In the genomic region with DNA sequence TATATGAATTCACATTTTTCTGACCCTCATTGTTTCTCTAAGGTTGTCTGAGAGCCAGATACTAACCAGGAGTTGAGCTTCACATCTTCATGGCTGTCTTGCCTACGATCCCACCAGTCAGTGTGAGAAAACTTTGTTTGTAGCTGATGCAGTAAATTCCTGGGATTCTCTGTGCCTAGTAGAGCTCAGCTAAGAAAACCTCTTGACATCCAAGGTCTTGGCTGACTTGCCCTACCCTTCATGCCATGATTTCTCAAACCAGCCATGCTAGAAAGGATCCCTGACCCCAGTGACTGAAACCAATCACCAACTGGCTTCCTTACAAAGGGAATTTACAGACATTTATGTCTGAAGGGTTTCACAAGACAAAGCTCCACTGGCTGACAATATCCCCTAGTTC, we compare ENCODE assay signal across 19 mouse cellular contexts.
"Had no signal": no experiment of that assay in that cellular context is flagged by ENCODE, and none has a peak within 500 bp of the region (broad histone marks: within the 10 kb centered on the region; RNA-seq: fewer than 3 reads in every experiment).

No protein-coding gene starts in this region.

- H3K27ac ChIP-seq: intestine, embryonic 15.5 days; limb, embryonic 12.5 days; liver, embryonic 14.5 days; macrophage; midbrain, embryonic 12.5 days; midbrain, embryonic 15.5 days; neural tube, embryonic 12.5 days; neural tube, embryonic 15.5 days; stomach, embryonic 15.5 days had no signal

- ATAC-seq: intestine, embryonic 15.5 days; liver, postnatal 0 days; lung, postnatal 0 days; midbrain, embryonic 15.5 days had no signal

- H3K36me3 ChIP-seq: intestine, embryonic 15.5 days; limb, embryonic 12.5 days; limb, embryonic 15.5 days; midbrain, embryonic 12.5 days; midbrain, embryonic 15.5 days; neural tube, embryonic 12.5 days; neural tube, embryonic 15.5 days; stomach, embryonic 15.5 days had no signal

- H3K9ac ChIP-seq: intestine, embryonic 15.5 days; limb, embryonic 12.5 days; limb, embryonic 15.5 days; liver, embryonic 14.5 days; liver, postnatal 0 days; lung, embryonic 14.5 days; midbrain, embryonic 12.5 days; midbrain, embryonic 15.5 days; neural tube, embryonic 12.5 days; neural tube, embryonic 15.5 days; stomach, embryonic 15.5 days had no signal

- H3K27me3 ChIP-seq: intestine, embryonic 15.5 days; limb, embryonic 12.5 days; limb, embryonic 15.5 days; midbrain, embryonic 12.5 days; midbrain, embryonic 15.5 days; neural tube, embryonic 12.5 days; neural tube, embryonic 15.5 days; stomach, embryonic 15.5 days had no signal

- H3K9me3 ChIP-seq: intestine, embryonic 15.5 days; limb, embryonic 12.5 days; limb, embryonic 15.5 days; midbrain, embryonic 12.5 days; midbrain, embryonic 15.5 days; neural tube, embryonic 12.5 days; neural tube, embryonic 15.5 days; stomach, embryonic 15.5 days had no signal

- DNase-seq: left cerebral cortex, postnatal 4 days; liver, postnatal 0 days; lung, embryonic 14.5 days; retina, postnatal 1 day; right cerebral cortex, postnatal 25 days; spleen, adult 18-20 months; thymus, postnatal 25 days had no signal

- H3K4me2 ChIP-seq: intestine, embryonic 15.5 days; limb, embryonic 12.5 days; limb, embryonic 15.5 days; liver, embryonic 11.5 days; lung, embryonic 14.5 days; midbrain, embryonic 12.5 days; midbrain, embryonic 15.5 days; neural tube, embryonic 12.5 days; neural tube, embryonic 15.5 days; stomach, embryonic 15.5 days had no signal

- H3K4me3 ChIP-seq: intestine, embryonic 15.5 days; limb, embryonic 12.5 days; limb, embryonic 15.5 days; midbrain, embryonic 12.5 days; midbrain, embryonic 15.5 days; neural tube, embryonic 12.5 days; neural tube, embryonic 15.5 days; stomach, embryonic 15.5 days had no signal

- H3K4me1 ChIP-seq: intestine, embryonic 15.5 days; limb, embryonic 12.5 days; limb, embryonic 15.5 days; midbrain, embryonic 12.5 days; midbrain, embryonic 15.5 days; neural tube, embryonic 12.5 days; neural tube, embryonic 15.5 days; stomach, embryonic 15.5 days had no signal
